Mouse (Mus musculus) brown adipose tissue, adult 24 weeks (tissue): Measurements from ENCODE around the gene Mrc1. TPM values are rescaled to one million over a fixed set of nuclear protein-coding genes. Genes with fewer than 3 reads are reported as not detected.

Experiments used
- H3K27ac ChIP-seq: fragments of 200-500 bp; replicated peaks from 2 replicates; pipeline ENCODE4 v1.5.1; 2012; ENCODE audit warnings: low read depth, mild to moderate bottlenecking, low read length
- H3K4me1 ChIP-seq: fragments of 200-500 bp; 2 replicates; pipeline ENCODE4 v1.6.1; 2012; ENCODE audit warnings: low read length, mixed read lengths; ENCODE audit not compliant: control insufficient read depth, insufficient read depth, insufficient read length
- H3K4me3 ChIP-seq: fragments of 200-500 bp; 2 replicates; pipeline ENCODE4 v1.5.1; 2012; ENCODE audit warnings: low read depth, mild to moderate bottlenecking, low read length, moderate library complexity; ENCODE audit not compliant: insufficient read depth
- polyA plus RNA-seq: library from polyadenylated mRNA; stranded (reverse); fragments of >200 nt; gene quantifications from 2 replicates; pipeline ENCODE4 v1.2.4, GENCODE M21; 2012; ENCODE audit not compliant: missing spikeins, insufficient read depth, insufficient read length

Mrc1 gene
- polyA plus RNA-seq, 1 experiment: 16.7 TPM

- H3K4me1 ChIP-seq: no peaks in the 10 kb centered on the region
- H3K27ac ChIP-seq: no peak overlapping the region
- H3K4me3 ChIP-seq: no peak overlapping the region
These were observed 46.6 kb downstream of the Mrc1 start for GRCm38 (mm10) chr2:14275796-14276195.

GRCm38 (mm10) chr2:14279256-14279655 lies 50.1 kb downstream of the Mrc1 start:
- Histone ChIP-seq H3K4me3 (no peak overlapping the region), H3K27ac (no peak overlapping the region), H3K4me1 (no peaks in the 10 kb centered on the region)

GRCm38 (mm10) chr2:14279795-14280194 lies 50.6 kb downstream of the Mrc1 start:
- no peaks in the 10 kb centered on the region for H3K4me1 ChIP-seq
- no peak overlapping the region for H3K27ac ChIP-seq
- no peak overlapping the region for H3K4me3 ChIP-seq

- Histone ChIP-seq H3K27ac (no peak overlapping the region), H3K4me1 (no peaks in the 10 kb centered on the region), H3K4me3 (no peak overlapping the region)
These were observed 66.1 kb downstream of the Mrc1 start for GRCm38 (mm10) chr2:14295334-14295733.

- Histone ChIP-seq H3K27ac (no peak overlapping the region), H3K4me1 (no peaks in the 10 kb centered on the region), H3K4me3 (no peak overlapping the region)
These were observed 83.6 kb downstream of the Mrc1 start for GRCm38 (mm10) chr2:14312505-14313380.

GRCm38 (mm10) chr2:14315113-14315512 lies 85.9 kb downstream of the Mrc1 start:
- Histone ChIP-seq H3K4me1 (no peaks in the 10 kb centered on the region), H3K27ac (no peak overlapping the region), H3K4me3 (no peak overlapping the region)

GRCm38 (mm10) chr2:14341652-14342308 lies 112.6 kb downstream of the Mrc1 start:
- Histone ChIP-seq H3K4me3 (no peak overlapping the region), H3K27ac (no peak overlapping the region)

GRCm38 (mm10) chr2:14342309-14342839 lies 113.2 kb downstream of the Mrc1 start:
- 0 out of 2 replicates have a peak, but pooled peaks cover 2% of the 10 kb centered on the region for H3K4me1 ChIP-seq
- no peak overlapping the region for H3K4me3 ChIP-seq
- no peak overlapping the region for H3K27ac ChIP-seq

More at GRCm38 (mm10) chr2:14341652-14342308, 112.6 kb downstream of the Mrc1 start:
- H3K4me1 ChIP-seq: 0 out of 2 replicates have a peak, but pooled peaks cover 2% of the 10 kb centered on the region

Other genes starting within 250 kb of the Mrc1 start
- gene Hacd1, start 173.3 kb upstream of the Mrc1 start, polyA plus RNA-seq: 24.9 and 28.1 TPM in 2 replicates
- 18.8 and 19.0 TPM in 2 replicates for gene Stam, start 155.3 kb upstream of the Mrc1 start, polyA plus RNA-seq
- gene Tmem236, start 54.9 kb upstream of the Mrc1 start, polyA plus RNA-seq: not detected in 2 replicates
- not detected in 2 replicates for gene Slc39a12, start 158.9 kb downstream of the Mrc1 start, polyA plus RNA-seq